Mouse (Mus musculus): Measurements from ENCODE around the gene Ranbp17. TPM values are rescaled to one million over a fixed set of nuclear protein-coding genes. Genes with fewer than 3 reads are reported as not detected.

Gene Ranbp17
- total RNA-seq, 2 experiments from 2014 or later, result 0.22 to 0.39 TPM

DNA sequence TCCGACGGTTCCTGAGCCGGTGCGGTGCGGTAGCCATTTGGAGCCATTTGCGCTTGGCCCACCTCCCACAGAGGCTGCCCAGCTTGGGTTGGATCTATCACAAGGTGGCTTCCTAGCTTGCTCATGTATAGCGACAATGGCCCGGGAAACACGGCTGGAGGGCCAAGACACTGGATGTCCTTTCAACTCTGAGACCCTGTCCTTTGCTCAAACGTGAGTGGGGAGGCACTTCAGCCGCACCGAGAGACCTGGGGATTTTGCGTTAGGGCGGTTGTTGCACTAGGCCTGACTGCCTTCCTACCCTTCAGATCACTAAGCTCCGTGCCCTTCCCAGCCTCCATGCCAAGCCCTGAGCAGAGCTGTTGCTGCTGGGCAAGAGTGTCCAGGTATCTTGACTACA lies 315.9 kb downstream of the Ranbp17 start:
- DNase-seq, result no peak

- no peak for DNase-seq
These were observed 316.4 kb downstream of the Ranbp17 start for GRCm38 (mm10) chr11:33197133-33197514.

- no peak for DNase-seq
These were observed 317.0 kb downstream of the Ranbp17 start for GRCm38 (mm10) chr11:33196447-33197132.

- DNase-seq, result no peak
These were observed 317.8 kb downstream of the Ranbp17 start for GRCm38 (mm10) chr11:33195531-33196446.

- DNase-seq, result no peak
These were observed 318.5 kb downstream of the Ranbp17 start for GRCm38 (mm10) chr11:33195061-33195460.

DNA sequence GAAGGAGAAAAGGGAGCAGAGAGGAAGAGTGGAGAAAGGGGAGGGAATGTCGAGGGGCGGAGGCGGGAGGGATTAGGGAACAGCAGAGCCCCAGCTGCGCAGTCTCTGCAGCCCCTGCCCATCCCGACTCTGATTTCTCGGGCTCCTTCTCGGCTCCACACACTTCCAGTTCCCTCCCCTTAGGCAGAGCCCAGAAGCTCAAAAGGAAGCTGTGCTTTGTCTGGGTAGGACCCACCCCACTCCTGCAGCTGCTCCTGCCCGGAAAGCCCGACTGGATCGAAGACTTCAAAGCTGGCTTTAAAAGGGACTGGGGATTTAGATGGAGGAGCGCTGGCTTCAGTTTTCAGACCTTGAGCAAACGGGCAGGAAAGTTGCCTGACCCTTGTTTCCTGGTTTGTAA lies 319.9 kb downstream of the Ranbp17 start:
- no peak for DNase-seq

- DNase-seq, result no peak
These were observed 331.7 kb downstream of the Ranbp17 start for GRCm38 (mm10) chr11:33181804-33182203.

DNA sequence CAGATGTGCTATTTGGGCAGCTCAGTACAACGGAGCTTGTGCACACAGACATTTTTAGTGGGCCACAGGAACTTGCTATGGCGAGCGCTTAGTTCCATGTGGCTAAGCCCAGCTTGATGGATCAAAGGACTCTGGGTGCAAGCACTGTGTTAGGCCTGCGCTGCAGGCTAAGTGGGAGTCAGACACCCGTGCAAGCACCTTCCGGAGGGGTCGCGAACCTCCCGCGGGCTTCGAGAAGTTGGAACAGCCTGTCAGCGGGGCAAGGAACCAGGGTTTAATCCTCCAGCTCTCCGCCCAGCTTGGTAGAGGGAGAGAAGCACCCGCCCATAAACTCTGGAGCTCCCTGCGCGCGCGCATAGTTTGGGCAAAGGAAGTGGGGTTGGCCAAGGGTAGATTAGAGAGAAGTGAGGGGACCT lies 332.8 kb downstream of the Ranbp17 start:
- DNase-seq, result no peak

DNA sequence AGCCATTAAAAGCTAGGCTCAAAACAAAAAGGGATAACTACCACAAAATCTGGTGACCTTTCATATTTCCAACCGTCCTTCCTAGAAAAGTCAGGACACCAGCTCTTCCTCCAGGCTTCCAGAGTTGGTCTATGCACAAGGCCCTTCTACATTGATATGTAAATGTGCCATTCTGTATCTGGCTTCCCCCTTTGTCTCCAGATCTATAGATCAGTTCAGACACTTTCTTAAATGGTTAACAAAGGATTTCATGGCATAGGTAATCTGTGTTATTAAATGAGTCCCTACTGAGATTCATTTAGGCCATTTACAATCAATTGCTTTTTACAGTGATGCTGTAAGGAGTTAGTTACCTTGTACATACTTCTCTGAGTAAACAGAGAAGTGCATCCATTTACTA lies 333.7 kb downstream of the Ranbp17 start:
- DNase-seq, result no peak

DNA sequence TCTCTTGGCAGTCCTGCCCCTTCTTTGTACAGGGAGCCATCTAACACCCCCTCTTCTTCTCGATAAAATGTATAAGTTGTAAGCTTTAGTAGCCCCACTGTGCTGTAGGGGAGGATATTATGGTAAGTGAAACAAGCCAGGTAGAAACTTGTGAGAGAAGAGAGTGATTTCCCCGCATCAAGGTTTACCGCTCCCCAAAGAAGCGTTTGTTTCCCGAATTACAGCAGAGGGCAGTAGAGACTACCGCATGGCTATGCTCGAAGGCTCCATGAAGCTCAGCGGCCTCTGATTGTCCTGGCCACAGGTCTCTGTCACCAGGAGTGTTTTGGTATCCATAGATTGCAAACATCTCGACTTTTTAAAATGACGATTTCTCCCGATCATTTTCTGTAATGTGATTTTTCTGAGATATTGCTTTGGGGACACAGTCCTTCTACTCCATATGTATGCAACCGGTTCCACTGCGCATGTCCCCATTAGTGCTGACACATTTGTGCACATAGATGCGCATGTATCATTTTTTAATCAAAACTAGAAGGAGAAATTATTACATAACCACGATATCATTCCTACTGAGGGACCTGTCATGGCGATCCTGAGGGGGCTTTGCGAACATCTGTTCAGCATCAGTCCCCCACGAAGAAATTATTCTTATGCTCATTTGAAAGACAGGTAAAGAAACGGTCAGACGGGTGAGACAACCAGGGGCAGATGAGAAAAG lies 336.9 kb downstream of the Ranbp17 start:
- peak; percentile 25 to 56 for DNase-seq

GRCm38 (mm10) chr11:33175768-33176167 lies 337.8 kb downstream of the Ranbp17 start:
- no peak for DNase-seq

GRCm38 (mm10) chr11:33170489-33170888 lies 343.1 kb downstream of the Ranbp17 start:
- peak; percentile 43 to 72 for DNase-seq

GRCm38 (mm10) chr11:33162998-33163506 lies 350.5 kb downstream of the Ranbp17 start, which contains the start of gene Npm1:
Gene Npm1 (minus strand): TSS chr11:33163206.
- DNase-seq, result peak; percentile 99 to 100

DNA sequence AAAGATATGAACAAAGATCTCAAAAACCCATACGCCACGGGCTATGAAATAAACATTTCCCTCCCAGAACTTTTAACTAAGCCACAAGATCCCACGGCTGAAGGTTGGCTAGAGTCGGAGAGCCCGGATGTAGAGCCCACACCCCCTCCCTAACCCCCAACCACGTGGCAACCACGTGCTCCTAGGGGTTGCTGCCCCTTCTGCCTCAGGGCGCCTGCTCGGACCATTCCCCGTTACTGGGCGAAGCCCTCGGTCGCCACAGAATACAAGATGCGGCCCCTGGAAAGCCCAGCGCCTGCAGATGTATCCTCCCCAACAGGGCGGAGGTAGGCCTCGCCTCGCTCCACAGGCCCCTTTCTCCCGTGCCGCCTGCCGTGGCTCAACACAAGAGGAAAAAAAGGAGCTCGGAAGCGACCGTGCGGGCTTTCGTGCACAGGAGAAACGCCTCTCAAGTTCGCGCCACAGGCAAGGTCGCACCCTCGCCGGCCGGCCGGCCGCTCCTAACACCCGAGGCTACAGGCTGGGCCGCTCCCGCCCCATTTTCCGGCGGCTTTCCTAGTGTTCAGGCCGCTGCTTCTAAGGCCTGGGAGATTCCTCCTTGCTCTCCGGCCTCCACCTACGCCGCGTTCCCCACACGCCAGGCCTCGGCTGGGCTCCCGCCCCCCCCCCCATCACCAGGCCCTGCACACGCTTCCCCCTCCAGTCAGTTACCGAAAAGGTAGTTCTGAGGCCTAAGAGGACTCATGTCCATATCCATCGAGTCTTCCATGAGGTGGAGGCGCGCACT lies 351.1 kb downstream of the Ranbp17 start:
- DNase-seq, result peak; percentile 66 to 74

Other genes starting within 250 kb of the Ranbp17 start
- gene Gm12117, start 237.0 kb downstream of the Ranbp17 start, total RNA-seq (2021), result not detected
- gene Gabrp, start 65.2 kb upstream of the Ranbp17 start, total RNA-seq (2021), result 1 to 10 TPM in 1 of 2 experiments, not detected in 1; 1.1 TPM
- not detected for gene D130052B06Rik, start 85.6 kb upstream of the Ranbp17 start, total RNA-seq (2021)

Measured in heart, adult 18-20 months (tissue).